Mouse (Mus musculus): ENCODE data around the gene Rnf111. TPM values are rescaled to one million over a fixed set of nuclear protein-coding genes. Genes with fewer than 3 reads are reported as not detected.

The Rnf111 gene
- polyA plus RNA-seq, 1 experiment from 2014 or later, result 15.0 TPM

DNA sequence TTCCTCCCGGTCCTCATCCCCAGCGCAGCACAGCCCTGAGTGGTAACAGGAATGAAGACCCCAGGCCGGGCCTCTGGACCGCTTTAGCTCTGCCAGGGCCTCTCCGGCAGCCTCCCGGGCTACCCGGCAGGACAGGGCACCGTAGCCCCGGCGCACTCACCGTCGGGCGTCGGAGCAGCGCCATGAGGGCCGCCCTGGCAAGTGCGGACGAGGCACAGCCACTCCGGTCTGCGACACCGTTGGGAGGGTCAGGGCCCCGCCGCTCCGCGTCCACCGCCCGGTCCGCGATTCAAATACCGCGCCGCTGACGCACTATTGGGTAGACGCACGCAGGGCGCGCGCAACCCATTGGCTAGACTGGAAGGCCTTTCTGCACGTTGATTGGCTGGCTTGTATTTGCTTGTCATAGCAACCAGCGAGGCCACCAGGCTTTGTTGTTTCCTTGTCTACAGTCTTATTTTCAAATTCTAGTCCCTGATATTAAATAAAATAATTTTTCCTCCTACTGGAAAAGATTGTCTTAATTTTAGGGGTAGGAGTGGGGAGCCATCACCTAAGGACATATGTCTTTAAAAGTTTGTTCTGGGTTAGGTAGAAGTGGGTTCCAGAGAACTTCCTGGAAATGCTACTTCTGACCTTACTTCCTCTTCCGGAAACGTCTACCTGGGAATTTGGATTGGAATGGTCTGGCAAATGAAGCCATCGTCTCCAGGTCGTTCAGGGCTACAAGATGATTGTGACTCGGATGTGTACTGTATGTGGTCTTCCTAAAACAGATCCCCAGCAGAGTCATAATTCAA is 82.1 kb downstream of the Rnf111 start, which contains the start of gene Ccnb2:
Gene Ccnb2, minus strand, starts transcription at position 291 of the 800 bp plus-strand sequence.
- H3K4me3 ChIP-seq, result peak within 1 kb of the TSS; percentile 95
- WGBS (ENCODE audit: insufficient replicate concordance), result 2% methylated on average over 45 of the region's 45 CpGs
- no peaks in the 10 kb centered on the region for H3K27me3 ChIP-seq (replicated peaks)
- H3K9me3 ChIP-seq (replicated peaks), result no peaks in the 10 kb centered on the region
- peak; percentile 99 for ATAC-seq
- H3K4me1 ChIP-seq, result peaks cover 29% of the 10 kb centered on the region
- H3K9ac ChIP-seq, result peak within 1 kb of the TSS; percentile 99
- H3K4me2 ChIP-seq, result peak within 1 kb of the TSS; percentile 64
- peaks cover 56% of the 10 kb centered on the region for H3K36me3 ChIP-seq
- H3K27ac ChIP-seq, result peak within 1 kb of the TSS; percentile 95

DNA sequence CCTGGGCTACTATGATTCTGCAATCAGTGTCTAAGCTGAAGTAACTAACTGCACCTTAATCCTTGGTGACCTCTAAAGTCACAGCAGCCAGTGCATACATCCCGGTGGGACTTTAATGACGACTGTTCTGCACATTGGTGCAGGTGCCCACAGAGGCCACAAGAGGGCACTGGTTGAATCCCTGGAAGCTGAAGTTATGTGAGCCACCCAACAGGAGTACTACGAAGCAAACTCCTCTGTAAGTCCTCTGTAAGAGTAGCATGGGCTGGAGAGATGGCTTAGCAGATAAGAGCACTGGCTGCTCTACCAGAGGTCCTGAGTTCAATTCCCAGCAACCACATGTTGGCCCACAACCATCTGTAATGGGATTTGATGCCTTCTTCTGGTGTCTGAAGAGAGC is 87.1 kb downstream of the Rnf111 start:
- Histone ChIP-seq H3K4me3 (no peak overlapping the region), H3K27me3 (replicated peaks) (no peaks in the 10 kb centered on the region), H3K36me3 (peaks cover 81% of the 10 kb centered on the region), H3K4me2 (no peak overlapping the region), H3K27ac (no peak overlapping the region), H3K9me3 (replicated peaks) (no peaks in the 10 kb centered on the region), H3K9ac (no peak overlapping the region), H3K4me1 (peaks cover 22% of the 10 kb centered on the region)
- WGBS (ENCODE audit: insufficient replicate concordance), result 69% methylated on average over 3 of the region's 3 CpGs
- ATAC-seq, result no peak

DNA sequence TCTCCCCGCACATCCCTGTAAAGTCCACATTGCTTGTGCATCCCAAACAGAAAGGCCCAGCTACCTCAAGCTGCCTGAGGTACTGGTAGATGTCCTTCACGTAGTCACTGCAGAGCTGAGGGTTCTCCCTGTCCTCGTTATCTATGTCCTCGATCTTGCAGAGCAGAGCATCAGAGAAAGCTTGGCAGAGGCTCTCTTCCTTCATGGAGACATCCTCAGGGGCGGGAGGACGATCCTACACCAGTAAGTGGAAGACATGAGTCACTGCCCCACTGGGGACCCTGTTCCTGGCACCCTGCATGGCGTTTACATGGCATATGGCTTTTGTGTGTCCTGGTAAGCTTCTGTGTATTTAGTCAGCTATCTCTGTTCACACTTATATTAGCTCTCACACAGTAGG is 90.5 kb downstream of the Rnf111 start:
- Histone ChIP-seq H3K9ac (no peak overlapping the region), H3K36me3 (peaks cover 100% of the 10 kb centered on the region), H3K27me3 (replicated peaks) (no peaks in the 10 kb centered on the region), H3K27ac (no peak overlapping the region), H3K4me1 (no peaks in the 10 kb centered on the region), H3K4me3 (no peak overlapping the region), H3K9me3 (replicated peaks) (no peaks in the 10 kb centered on the region), H3K4me2 (no peak overlapping the region)
- WGBS (ENCODE audit: insufficient replicate concordance), result 83% methylated on average over 7 of the region's 7 CpGs
- ATAC-seq, result no peak

DNA sequence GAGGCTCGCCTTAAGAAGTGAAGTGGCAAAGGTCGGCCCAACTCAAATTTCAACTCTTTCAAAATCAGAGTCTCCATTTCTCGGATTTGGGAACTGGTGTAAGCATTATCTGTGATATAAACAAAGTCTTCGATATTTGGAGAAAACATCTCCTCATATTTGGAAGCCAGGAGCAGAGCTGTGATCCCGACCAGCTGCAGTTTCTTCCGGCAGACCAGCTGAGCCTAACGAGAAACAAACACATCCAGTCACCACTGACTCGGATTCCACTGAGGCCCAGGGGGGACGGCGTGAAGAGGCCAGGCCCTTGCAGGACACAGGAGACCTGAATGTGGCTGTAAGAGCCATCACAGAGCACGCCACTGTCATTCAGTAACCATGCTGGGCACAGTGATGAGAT is 92.9 kb downstream of the Rnf111 start:
- Histone ChIP-seq H3K27ac (no peak overlapping the region), H3K9ac (no peak overlapping the region), H3K4me1 (no peaks in the 10 kb centered on the region), H3K36me3 (peaks cover 96% of the 10 kb centered on the region), H3K9me3 (replicated peaks) (no peaks in the 10 kb centered on the region), H3K27me3 (replicated peaks) (no peaks in the 10 kb centered on the region), H3K4me3 (no peak overlapping the region), H3K4me2 (no peak overlapping the region)
- 81% methylated on average over 11 of the region's 11 CpGs for WGBS (ENCODE audit: insufficient replicate concordance)
- no peak for ATAC-seq

DNA sequence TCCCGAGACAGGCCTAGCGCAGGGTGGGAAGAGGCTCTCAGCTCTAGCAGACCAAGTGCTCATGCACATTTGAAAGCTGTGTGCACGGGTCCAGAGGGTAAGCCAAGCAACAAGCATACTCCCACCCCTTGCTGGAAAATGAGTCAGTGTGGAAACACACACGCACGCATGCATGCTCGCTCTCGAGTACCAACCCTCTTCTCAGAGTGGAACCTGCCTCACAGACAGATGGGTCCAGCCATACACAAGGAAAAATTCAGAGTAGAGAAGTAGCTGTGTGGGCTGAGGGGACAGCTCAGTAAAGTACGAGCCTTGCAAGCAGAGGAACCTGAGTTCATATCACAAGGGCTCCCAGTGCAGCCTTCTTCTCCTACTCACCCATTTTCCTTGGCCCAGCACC is 93.8 kb downstream of the Rnf111 start:
- no peak for ATAC-seq
- 91% methylated on average over 8 of the region's 8 CpGs for WGBS (ENCODE audit: insufficient replicate concordance)
- Histone ChIP-seq H3K27me3 (replicated peaks) (no peaks in the 10 kb centered on the region), H3K4me1 (no peaks in the 10 kb centered on the region), H3K36me3 (peaks cover 87% of the 10 kb centered on the region), H3K4me3 (no peak overlapping the region), H3K9ac (no peak overlapping the region), H3K4me2 (no peak overlapping the region), H3K27ac (no peak overlapping the region), H3K9me3 (replicated peaks) (no peaks in the 10 kb centered on the region)

DNA sequence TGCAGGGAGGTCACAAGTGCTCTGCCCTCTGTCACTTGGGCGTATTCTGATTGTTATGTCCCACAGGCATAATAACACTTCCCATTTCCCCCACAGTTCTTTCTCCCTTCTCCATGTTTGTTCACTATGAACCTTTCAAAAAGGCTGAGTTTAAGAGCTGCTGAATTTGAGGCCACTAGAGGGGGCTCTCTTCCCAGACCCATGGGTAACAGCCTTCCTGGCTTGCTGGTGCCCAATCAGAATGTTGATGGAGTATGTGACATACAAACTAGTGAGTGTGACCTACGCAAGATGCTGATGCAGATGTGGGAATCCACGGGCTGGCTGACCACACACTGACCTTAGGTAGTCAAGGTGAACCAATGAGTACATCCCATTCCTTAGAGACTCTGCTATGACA is 94.7 kb downstream of the Rnf111 start:
- H3K36me3 ChIP-seq, result peaks cover 77% of the 10 kb centered on the region
- no peak for ATAC-seq
- H3K9me3 ChIP-seq (replicated peaks), result no peaks in the 10 kb centered on the region
- H3K27me3 ChIP-seq (replicated peaks), result no peaks in the 10 kb centered on the region
- no peak overlapping the region for H3K4me2 ChIP-seq
- no peak overlapping the region for H3K4me3 ChIP-seq
- no peak overlapping the region for H3K9ac ChIP-seq
- WGBS (ENCODE audit: insufficient replicate concordance), result 88% methylated on average over 3 of the region's 3 CpGs
- H3K27ac ChIP-seq, result no peak overlapping the region
- H3K4me1 ChIP-seq, result no peaks in the 10 kb centered on the region

DNA sequence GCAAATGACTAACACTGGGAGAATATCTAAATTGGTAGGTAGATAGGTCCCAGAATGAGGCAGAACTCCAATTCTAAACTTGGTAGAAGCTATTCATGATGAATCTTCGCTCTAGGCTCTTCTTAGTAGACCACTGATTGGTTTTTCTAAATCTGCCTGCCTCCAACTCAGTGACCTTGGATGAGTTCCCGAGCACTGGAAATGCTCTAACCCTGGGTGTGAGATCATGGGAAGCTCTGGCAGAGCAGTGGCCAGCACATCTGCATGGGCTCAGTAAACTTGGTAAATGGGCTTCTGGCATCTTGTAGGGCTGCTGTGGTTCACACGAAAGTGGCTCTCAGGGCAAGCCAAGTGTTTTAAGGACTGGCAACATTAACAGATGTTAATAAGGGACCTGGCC is 96.9 kb downstream of the Rnf111 start:
- peaks cover 55% of the 10 kb centered on the region for H3K36me3 ChIP-seq
- H3K4me3 ChIP-seq, result no peak overlapping the region
- no peaks in the 10 kb centered on the region for H3K9me3 ChIP-seq (replicated peaks)
- H3K9ac ChIP-seq, result no peak overlapping the region
- 80% methylated on average over 3 of the region's 3 CpGs for WGBS (ENCODE audit: insufficient replicate concordance)
- no peak for ATAC-seq
- no peaks in the 10 kb centered on the region for H3K4me1 ChIP-seq
- no peaks in the 10 kb centered on the region for H3K27me3 ChIP-seq (replicated peaks)
- H3K4me2 ChIP-seq, result no peak overlapping the region
- H3K27ac ChIP-seq, result no peak overlapping the region

DNA sequence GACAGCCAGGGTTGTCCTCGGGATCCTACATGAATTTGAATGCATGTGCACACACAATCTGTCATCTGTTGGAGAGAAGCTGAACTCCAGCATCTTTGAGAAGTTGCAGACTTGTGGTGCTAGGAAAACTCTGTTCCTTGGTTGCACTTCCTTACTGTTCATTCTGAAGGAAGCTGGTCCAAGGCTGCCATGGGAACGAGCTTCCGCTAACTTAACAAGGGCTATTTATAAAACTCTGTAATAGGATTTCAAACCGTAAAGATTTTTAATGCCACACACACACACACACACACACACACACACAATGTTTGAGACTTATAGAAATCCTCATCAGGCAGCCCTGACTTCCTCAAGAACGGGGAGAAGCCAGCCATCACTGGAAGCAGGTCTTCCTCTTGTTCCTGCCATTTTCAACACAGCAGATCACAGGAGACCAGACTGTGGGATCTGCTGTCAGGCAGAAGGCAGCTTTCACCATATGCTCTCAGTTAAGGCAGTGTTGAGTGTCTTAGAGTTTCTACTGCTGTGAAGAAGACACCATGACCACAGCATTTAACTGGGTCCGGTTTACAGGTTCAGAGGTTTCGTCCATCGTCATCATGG is 101.5 kb downstream of the Rnf111 start:
- no peaks in the 10 kb centered on the region for H3K27me3 ChIP-seq (replicated peaks)
- ATAC-seq, result no peak
- 75% methylated on average over 8 of the region's 8 CpGs for WGBS (ENCODE audit: insufficient replicate concordance)

DNA sequence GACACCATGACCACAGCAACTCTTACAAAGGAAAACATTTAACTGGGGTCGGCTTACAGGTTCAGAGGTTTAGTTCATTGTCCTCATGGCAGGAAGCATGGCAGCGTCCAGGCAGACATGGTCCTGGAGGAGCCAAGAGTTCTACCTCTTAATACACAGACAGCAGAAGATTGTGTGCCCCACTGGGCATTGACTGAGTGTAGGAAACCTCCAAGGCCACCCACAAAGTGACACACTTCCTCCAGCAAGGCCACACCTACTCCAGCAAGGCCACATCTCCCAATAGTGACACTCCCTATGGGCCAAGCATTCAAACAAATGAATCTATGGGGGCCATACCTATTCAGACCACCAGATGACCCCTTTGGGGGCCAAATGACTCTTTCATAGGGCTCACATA is 107.4 kb downstream of the Rnf111 start:
- Histone ChIP-seq H3K4me3 (no peak overlapping the region), H3K9ac (no peak overlapping the region), H3K4me2 (no peak overlapping the region), H3K9me3 (replicated peaks) (no peaks in the 10 kb centered on the region), H3K27me3 (replicated peaks) (no peaks in the 10 kb centered on the region), H3K27ac (no peak overlapping the region), H3K4me1 (peaks cover 11% of the 10 kb centered on the region), H3K36me3 (no peaks in the 10 kb centered on the region)
- no peak for ATAC-seq
- 77% methylated on average over 2 of the region's 2 CpGs for WGBS (ENCODE audit: insufficient replicate concordance)

More for the DNA sequence above, 101.5 kb downstream of the Rnf111 start:
- H3K4me1 ChIP-seq, result no peaks in the 10 kb centered on the region
- H3K4me3 ChIP-seq, result no peak overlapping the region
- H3K27ac ChIP-seq, result no peak overlapping the region
- no peaks in the 10 kb centered on the region for H3K9me3 ChIP-seq (replicated peaks)
- H3K4me2 ChIP-seq, result no peak overlapping the region
- no peak overlapping the region for H3K9ac ChIP-seq
- H3K36me3 ChIP-seq, result peaks cover 10% of the 10 kb centered on the region

DNA sequence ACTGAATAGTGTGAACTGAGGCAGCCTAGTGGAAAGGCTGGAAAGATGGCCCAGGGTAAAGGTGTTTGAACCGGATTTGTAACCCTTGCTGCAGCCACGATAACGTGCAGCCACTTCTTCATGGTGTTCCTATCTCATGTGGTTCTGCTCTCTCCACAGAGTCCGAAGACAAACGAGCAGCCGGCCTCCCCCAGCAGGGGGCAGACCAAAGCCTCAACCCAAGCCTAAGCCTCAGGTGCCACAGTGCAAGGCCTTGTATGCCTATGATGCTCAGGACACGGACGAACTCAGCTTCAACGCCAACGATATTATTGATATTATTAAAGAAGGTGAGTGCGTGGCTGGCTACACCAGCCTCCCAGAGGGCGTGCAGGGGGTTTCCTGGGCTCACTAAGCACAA is 107.9 kb downstream of the Rnf111 start:
- Histone ChIP-seq H3K4me3 (no peak overlapping the region), H3K9ac (no peak overlapping the region), H3K4me2 (no peak overlapping the region), H3K36me3 (no peaks in the 10 kb centered on the region), H3K4me1 (peaks cover 11% of the 10 kb centered on the region), H3K9me3 (replicated peaks) (no peaks in the 10 kb centered on the region), H3K27ac (no peak overlapping the region), H3K27me3 (replicated peaks) (no peaks in the 10 kb centered on the region)
- no peak for ATAC-seq
- 68% methylated on average over 12 of the region's 12 CpGs for WGBS (ENCODE audit: insufficient replicate concordance)

DNA sequence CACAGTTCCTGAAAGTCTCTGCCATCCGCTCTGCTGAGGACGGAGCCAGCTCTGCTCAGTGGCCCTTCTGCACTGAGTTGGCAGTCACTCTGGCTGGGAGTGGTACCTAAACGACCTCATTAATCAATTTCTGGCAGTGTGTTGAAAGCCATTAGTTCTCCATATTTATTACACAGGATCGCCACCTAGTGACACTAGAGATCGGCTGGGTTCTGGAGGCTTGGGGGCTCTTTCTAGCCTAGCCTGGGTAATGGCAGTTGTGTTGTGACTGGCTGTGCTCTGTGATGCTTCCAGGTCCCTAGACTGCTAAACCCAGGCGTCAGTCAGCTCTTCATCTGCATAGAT is 111.0 kb downstream of the Rnf111 start:
- H3K4me1 ChIP-seq, result peaks cover 11% of the 10 kb centered on the region
- no peak for ATAC-seq
- 25% methylated on average over 6 of the region's 6 CpGs for WGBS (ENCODE audit: insufficient replicate concordance)
- H3K27ac ChIP-seq, result no peak overlapping the region
- H3K4me3 ChIP-seq, result no peak overlapping the region
- no peak overlapping the region for H3K4me2 ChIP-seq
- no peak overlapping the region for H3K9ac ChIP-seq
- H3K27me3 ChIP-seq (replicated peaks), result no peaks in the 10 kb centered on the region
- no peaks in the 10 kb centered on the region for H3K9me3 ChIP-seq (replicated peaks)
- no peaks in the 10 kb centered on the region for H3K36me3 ChIP-seq

DNA sequence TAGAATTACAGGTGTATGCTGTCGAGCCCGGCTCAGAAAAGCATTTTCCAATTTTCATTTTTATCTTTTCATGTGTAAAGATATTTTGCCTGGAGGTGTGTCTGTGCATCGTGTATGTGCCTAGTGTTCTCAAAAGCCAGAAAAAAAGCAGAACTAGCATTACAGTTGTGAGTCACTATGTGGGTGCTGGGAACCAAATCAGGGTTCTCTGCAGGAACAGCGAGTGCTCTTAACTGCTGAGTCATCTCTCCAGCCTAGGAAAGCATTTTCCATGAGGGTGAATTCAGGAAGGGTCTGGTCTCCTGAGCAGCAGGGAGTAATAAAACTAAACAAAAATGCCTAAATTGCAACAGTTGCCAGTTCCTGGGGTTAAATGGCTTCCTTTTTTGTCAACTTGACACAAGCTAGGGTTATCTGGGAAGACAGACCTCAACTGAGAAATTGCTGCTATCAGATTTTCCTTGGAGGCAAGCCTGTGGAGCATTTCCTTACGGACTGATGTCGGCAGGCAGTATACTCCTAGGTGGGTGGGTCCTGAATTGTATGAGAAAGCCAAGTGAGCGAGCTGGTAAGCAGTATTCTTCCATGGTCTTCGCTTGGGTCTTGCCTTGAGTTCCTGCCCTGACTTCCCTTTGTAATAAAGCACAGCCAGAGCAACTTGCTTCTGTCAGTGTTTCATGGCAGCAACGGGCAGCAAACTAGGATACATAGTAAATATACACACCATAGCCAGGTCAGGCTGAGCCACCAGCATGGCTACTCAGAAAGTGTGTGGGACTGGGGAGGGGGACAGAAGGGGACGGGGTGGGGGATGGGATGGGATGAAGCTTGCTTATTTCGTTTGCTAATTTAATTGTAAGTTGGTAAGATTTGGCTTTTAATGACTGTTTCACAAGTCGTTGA is 111.6 kb downstream of the Rnf111 start:
- H3K27ac ChIP-seq, result no peak overlapping the region
- no peak overlapping the region for H3K4me3 ChIP-seq
- no peak overlapping the region for H3K4me2 ChIP-seq
- no peaks in the 10 kb centered on the region for H3K36me3 ChIP-seq
- H3K27me3 ChIP-seq (replicated peaks), result no peaks in the 10 kb centered on the region
- H3K9me3 ChIP-seq (replicated peaks), result no peaks in the 10 kb centered on the region
- H3K4me1 ChIP-seq, result peaks cover 11% of the 10 kb centered on the region
- ATAC-seq, result no peak
- 53% methylated on average over 12 of the region's 12 CpGs for WGBS (ENCODE audit: insufficient replicate concordance)
- no peak overlapping the region for H3K9ac ChIP-seq
